ENCODE assay signal across 13 mouse cellular contexts in the genomic region with DNA sequence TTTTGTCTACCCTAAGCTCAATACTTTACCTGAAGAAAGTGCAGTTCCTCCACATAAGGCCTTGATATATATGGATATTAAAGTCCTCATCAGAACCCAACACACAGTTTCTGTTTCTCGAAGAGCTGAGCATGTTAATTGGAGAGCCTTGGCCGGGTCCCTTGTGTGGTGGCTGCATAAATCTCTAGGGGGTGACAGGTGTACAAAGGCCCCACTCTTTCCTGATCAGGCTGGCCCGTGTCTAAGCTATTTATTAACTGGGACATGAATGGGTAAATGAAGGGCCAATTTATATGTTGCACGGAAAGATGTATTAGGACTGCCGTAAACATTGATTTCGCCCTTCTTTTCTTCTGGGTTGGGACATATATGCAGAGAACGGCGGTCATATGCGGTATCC.
"Had no signal": no experiment of that assay in that cellular context is flagged by ENCODE, and none has a peak within 500 bp of the region (broad histone marks: within the 10 kb centered on the region; RNA-seq: fewer than 3 reads in every experiment).

No protein-coding gene starts in this region.

- ATAC-seq: midbrain, embryonic 16.5 days had no signal

- H3K4me2 ChIP-seq: liver, embryonic 11.5 days; lung, embryonic 14.5 days; midbrain, embryonic 11.5 days had no signal

- H3K9ac ChIP-seq: lung, embryonic 14.5 days had no signal

- DNase-seq: kidney, adult 8-10 months; layer of hippocampus, adult 9-11 months; left cerebral cortex, postnatal 4 days; lung, embryonic 14.5 days; lung, postnatal 10 days; lung, postnatal 4 days; right cerebral cortex, adult 18-20 months; right cerebral cortex, postnatal 25 days; thymus, postnatal 4 days had no signal

- H3K27ac ChIP-seq: stomach, postnatal 0 days had no signal
